Mouse (Mus musculus): Measurements from ENCODE around the gene Esr2.

The Esr2 gene

GRCm38 (mm10) chr12:76085956-76086905 is 90.8 kb downstream of the Esr2 start:
- DNase-seq (ENCODE audit: low read depth, low spot score), result no peak

DNA sequence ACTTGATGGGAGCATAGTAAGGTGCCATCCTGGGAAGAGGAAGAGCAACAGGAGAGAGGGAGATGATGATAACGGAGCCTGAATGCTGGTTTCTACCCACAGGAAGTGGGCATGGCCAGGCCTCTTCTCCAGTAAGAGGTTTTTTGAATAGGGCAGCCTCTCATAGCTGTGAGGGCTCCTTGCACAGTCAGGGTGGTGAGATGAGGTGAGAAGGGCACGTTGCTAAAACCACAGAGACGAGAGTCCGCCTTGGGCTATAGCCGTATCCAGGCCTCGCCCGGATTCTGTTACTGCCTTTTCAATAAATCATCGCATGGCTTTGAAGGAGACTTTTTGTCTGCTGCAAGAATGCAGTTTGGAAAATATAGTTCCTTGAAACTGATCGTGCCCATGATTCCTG is 92.0 kb downstream of the Esr2 start:
- DNase-seq (ENCODE audit: low read depth, low spot score), result no peak

DNA sequence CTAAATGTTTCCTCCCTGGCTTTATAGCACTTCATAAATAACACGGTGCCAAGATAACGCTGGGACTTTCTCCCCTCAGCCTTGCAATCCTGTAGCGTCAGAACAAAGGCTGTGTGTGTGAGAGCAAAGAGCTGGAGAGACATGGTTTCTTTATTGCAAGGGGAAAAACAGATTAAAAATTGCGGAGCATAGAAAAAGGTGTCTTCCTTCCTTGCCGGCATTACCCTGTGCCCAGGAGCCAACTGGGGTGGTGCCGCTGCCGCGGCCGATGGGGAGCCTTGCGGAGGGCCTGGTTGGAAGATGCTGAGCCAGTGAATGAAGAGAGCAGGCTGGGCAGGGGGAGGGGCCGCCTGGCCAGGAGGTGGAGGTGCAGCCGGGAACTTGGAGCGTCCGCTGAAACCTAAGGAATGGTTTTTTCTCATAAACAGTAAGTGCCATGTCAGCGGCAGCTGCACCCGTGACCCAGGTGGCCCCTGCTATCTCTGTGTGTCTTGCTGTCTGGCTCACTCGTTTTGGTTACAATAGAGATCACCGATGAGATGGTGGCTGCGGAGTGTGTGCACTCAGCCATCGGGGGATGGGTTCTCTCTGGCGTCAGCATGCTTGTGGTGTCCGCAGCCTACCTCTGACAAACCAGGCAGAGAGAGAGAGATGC is 95.4 kb downstream of the Esr2 start:
- peak; percentile 63 for DNase-seq (ENCODE audit: low read depth, low spot score)

DNA sequence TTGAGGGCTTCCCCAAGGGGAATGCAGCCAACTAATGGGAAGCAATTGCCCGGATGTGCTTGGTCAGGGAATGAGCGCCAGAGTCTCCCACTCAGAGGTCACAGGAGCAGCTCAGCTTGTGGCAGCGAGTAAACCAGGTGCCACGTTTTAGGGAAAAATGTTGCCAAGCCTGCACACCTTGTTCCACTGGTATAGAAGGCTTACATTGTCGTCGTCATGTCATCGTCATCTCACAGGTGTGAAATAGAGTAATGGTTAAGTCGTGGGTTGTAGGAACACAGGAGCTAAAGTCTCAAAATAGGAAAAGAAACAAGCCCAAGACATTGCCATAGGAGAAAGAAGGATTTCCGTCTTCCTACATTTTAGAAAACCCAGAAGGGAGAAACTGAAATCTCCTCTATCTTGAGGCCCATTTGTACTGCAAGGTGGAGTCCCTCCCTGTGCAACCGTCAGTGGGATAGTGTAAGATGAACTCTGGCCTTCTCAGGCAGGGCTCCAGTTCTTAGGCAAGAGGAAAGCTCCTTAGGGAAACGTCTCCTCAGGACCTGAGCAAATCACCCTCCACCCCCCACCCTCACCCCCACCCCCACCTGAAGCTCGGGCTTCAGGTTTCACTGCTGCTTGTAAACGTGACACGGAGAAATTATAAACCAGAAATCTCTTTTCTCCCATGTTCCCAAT is 96.0 kb downstream of the Esr2 start:
- DNase-seq (ENCODE audit: low read depth, low spot score), result no peak

DNA sequence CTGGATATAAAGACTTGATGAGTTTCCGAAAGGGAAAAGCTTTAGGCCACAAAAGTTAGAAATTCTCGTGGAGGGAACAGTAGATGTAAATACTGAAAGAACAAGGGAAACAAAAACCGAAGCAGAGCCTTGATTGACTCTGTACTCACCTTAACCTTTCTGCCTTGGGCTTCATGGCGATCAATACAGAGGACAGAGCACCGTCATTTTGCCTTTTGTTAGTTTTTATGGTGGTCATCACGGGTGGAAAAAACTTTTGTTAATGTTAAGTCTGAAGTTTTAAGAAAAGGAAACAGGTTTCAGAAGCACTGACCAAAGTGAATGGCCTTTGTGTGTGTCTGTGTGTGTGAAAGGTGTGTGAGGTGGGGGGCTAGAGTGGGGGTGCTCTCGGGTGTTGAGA is 103.1 kb downstream of the Esr2 start:
- no peak for DNase-seq (ENCODE audit: low read depth, low spot score)

DNA sequence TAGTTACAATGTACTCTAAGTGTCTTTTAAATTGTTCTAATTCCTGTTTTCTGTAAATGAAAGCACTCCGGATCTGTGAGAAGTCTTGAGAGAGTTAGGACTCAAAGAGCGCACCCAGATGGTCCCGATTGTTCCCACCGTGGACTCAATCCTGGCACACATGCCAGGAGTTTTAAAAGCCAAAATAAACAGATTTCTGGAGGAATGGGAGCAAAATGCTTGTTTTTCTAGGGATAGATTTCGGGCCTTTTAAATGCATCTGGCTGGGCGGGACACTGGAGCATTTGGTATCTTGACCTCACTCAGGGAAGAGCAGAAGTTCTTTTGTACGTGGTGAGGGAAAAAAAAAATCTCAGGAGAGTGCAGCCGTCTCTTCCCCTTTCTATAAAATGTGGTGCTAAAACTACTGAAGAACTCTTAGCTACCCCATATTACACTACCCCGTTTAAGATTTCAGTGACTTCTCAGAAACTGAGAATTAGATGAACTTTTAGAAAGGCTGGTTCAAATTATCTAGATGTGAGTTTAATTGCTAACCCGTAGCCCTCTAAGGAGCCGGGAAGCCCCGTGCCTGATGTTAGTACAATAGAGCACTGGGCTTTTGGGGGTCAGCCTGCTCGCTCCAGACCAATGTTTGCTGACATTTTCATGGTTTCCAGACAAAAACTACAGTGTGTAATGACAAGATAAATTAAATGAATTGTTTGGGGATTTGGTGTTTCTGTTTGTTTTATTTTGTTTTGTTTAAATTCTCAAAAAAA is 103.8 kb downstream of the Esr2 start:
- DNase-seq (ENCODE audit: low read depth, low spot score), result no peak

- no peak for DNase-seq (ENCODE audit: low read depth, low spot score)
Measured at GRCm38 (mm10) chr12:76071935-76072849, 104.9 kb downstream of the Esr2 start.

All from brain, embryonic 18.5 days (tissue).